14 mouse cellular contexts compared by ENCODE assay signal in genomic region chr11:88739574-88740295, GRCm38 (mm10).
"Had no signal": no experiment of that assay in that cellular context is flagged by ENCODE, and none has a peak within 500 bp of the region (broad histone marks: within the 10 kb centered on the region; RNA-seq: fewer than 3 reads in every experiment).

No protein-coding gene starts in this region.

- H3K27ac ChIP-seq: kidney, postnatal 0 days; limb, embryonic 12.5 days; liver, embryonic 13.5 days; midbrain, embryonic 12.5 days had no signal

- ATAC-seq: midbrain, embryonic 16.5 days had no signal

- H3K36me3 ChIP-seq: limb, embryonic 12.5 days; liver, embryonic 13.5 days; midbrain, embryonic 12.5 days had no signal

- DNase-seq: kidney, adult 11 months; kidney, adult 9 months; kidney, postnatal 36 days; layer of hippocampus, adult 9-11 months; layer of hippocampus, postnatal 36 days; liver; liver, embryonic 13.5 days; lung, embryonic 14.5 days; thymus, adult 2 months; thymus, postnatal 25 days had no signal

- H3K9me3 ChIP-seq: limb, embryonic 12.5 days; liver, embryonic 13.5 days; midbrain, embryonic 12.5 days had no signal

- H3K9ac ChIP-seq: limb, embryonic 12.5 days; liver, embryonic 13.5 days; lung, embryonic 14.5 days; midbrain, embryonic 12.5 days had no signal

- H3K4me1 ChIP-seq: limb, embryonic 12.5 days; liver, embryonic 13.5 days; midbrain, embryonic 12.5 days had no signal

- H3K4me3 ChIP-seq: limb, embryonic 12.5 days; liver, embryonic 13.5 days; midbrain, embryonic 12.5 days had no signal
